Mouse (Mus musculus): ENCODE results near the gene Dis3l2. TPM values are rescaled to one million over a fixed set of nuclear protein-coding genes. Genes with fewer than 3 reads are reported as not detected.
A peak's percentile ranks its signal among the peaks of the same experiment; 100 is the strongest.

Gene Dis3l2
- polyA plus RNA-seq, 1 experiment = 19.8 TPM

- no peak overlapping the region for H3K27ac ChIP-seq (ENCODE audit: control insufficient read depth, insufficient read depth, low read length)
- no peaks in the 10 kb centered on the region for H3K27me3 ChIP-seq (ENCODE audit: control insufficient read depth, insufficient read depth, low read length)
- 84% methylated on average over 17 of the region's 17 CpGs for WGBS
- TF ChIP-seq CTCF (IDR thresholded peaks at IDR 0.05; ENCODE audit: borderline replicate concordance, control insufficient read depth, extremely low read depth, insufficient read depth, low read length, poor library complexity) = no peak
- TF ChIP-seq POLR2A (IDR thresholded peaks at IDR 0.05; ENCODE audit: control insufficient read depth, extremely low read depth, insufficient read depth, low read length, poor library complexity) = no peak
- no peaks in the 10 kb centered on the region for H3K4me1 ChIP-seq (replicated peaks; ENCODE audit: control insufficient read depth, insufficient read depth, low read length)
- H3K4me3 ChIP-seq (ENCODE audit: control insufficient read depth, insufficient read depth, low read length) = no peak overlapping the region
- no peak for DNase-seq
- H3K36me3 ChIP-seq (ENCODE audit: control insufficient read depth, insufficient read depth, low read length) = no peaks in the 10 kb centered on the region
Observed at GRCm38 (mm10) chr1:87086964-87087363, 383.4 kb downstream of the Dis3l2 start.

- Histone ChIP-seq H3K4me1 (replicated peaks; ENCODE audit: control insufficient read depth, insufficient read depth, low read length) (no peaks in the 10 kb centered on the region), H3K27ac (ENCODE audit: control insufficient read depth, insufficient read depth, low read length) (no peak overlapping the region), H3K4me3 (ENCODE audit: control insufficient read depth, insufficient read depth, low read length) (no peak overlapping the region), H3K36me3 (ENCODE audit: control insufficient read depth, insufficient read depth, low read length) (no peaks in the 10 kb centered on the region), H3K27me3 (ENCODE audit: control insufficient read depth, insufficient read depth, low read length) (no peaks in the 10 kb centered on the region)
- WGBS = 95% methylated on average over 11 of the region's 11 CpGs
- no peak for DNase-seq
- TF ChIP-seq CTCF (IDR thresholded peaks at IDR 0.05; ENCODE audit: borderline replicate concordance, control insufficient read depth, extremely low read depth, insufficient read depth, low read length, poor library complexity) (no peak), POLR2A (IDR thresholded peaks at IDR 0.05; ENCODE audit: control insufficient read depth, extremely low read depth, insufficient read depth, low read length, poor library complexity) (no peak)
Observed at GRCm38 (mm10) chr1:87089251-87089650, 385.6 kb downstream of the Dis3l2 start.

GRCm38 (mm10) chr1:87089828-87090227 is 386.2 kb downstream of the Dis3l2 start, which contains the start of gene Alppl2:
Gene Alppl2 (minus strand): TSS chr1:87089928.
- H3K4me3 ChIP-seq (ENCODE audit: control insufficient read depth, insufficient read depth, low read length) = no peak within 1 kb of the TSS
- DNase-seq = no peak
- WGBS = 81% methylated on average over 4 of the region's 4 CpGs
- H3K4me1 ChIP-seq (replicated peaks; ENCODE audit: control insufficient read depth, insufficient read depth, low read length) = no peaks in the 10 kb centered on the region
- no peaks in the 10 kb centered on the region for H3K36me3 ChIP-seq (ENCODE audit: control insufficient read depth, insufficient read depth, low read length)
- no peak within 1 kb of the TSS for H3K27ac ChIP-seq (ENCODE audit: control insufficient read depth, insufficient read depth, low read length)
- TF ChIP-seq CTCF (IDR thresholded peaks at IDR 0.05; ENCODE audit: borderline replicate concordance, control insufficient read depth, extremely low read depth, insufficient read depth, low read length, poor library complexity) (no peak), POLR2A (IDR thresholded peaks at IDR 0.05; ENCODE audit: control insufficient read depth, extremely low read depth, insufficient read depth, low read length, poor library complexity) (no peak)
- no peaks in the 10 kb centered on the region for H3K27me3 ChIP-seq (ENCODE audit: control insufficient read depth, insufficient read depth, low read length)

GRCm38 (mm10) chr1:87095642-87096041 is 392.0 kb downstream of the Dis3l2 start:
- TF ChIP-seq POLR2A (IDR thresholded peaks at IDR 0.05; ENCODE audit: control insufficient read depth, extremely low read depth, insufficient read depth, low read length, poor library complexity) = no peak
- TF ChIP-seq CTCF (IDR thresholded peaks at IDR 0.05; ENCODE audit: borderline replicate concordance, control insufficient read depth, extremely low read depth, insufficient read depth, low read length, poor library complexity) = no peak
- H3K36me3 ChIP-seq (ENCODE audit: control insufficient read depth, insufficient read depth, low read length) = no peaks in the 10 kb centered on the region
- no peak overlapping the region for H3K4me3 ChIP-seq (ENCODE audit: control insufficient read depth, insufficient read depth, low read length)
- H3K27me3 ChIP-seq (ENCODE audit: control insufficient read depth, insufficient read depth, low read length) = no peaks in the 10 kb centered on the region
- peaks cover 2% of the 10 kb centered on the region; the same call in 1 of the 2 replicates for H3K4me1 ChIP-seq (replicated peaks; ENCODE audit: control insufficient read depth, insufficient read depth, low read length)
- no peak for DNase-seq
- no peak overlapping the region for H3K27ac ChIP-seq (ENCODE audit: control insufficient read depth, insufficient read depth, low read length)
- 82% methylated on average over 8 of the region's 8 CpGs for WGBS

GRCm38 (mm10) chr1:87098358-87098975 is 394.9 kb downstream of the Dis3l2 start:
- Histone ChIP-seq H3K36me3 (ENCODE audit: control insufficient read depth, insufficient read depth, low read length) (no peaks in the 10 kb centered on the region), H3K27ac (ENCODE audit: control insufficient read depth, insufficient read depth, low read length) (no peak overlapping the region), H3K4me1 (replicated peaks; ENCODE audit: control insufficient read depth, insufficient read depth, low read length) (peaks cover 2% of the 10 kb centered on the region; the same call in 1 of the 2 replicates), H3K4me3 (ENCODE audit: control insufficient read depth, insufficient read depth, low read length) (no peak overlapping the region), H3K27me3 (ENCODE audit: control insufficient read depth, insufficient read depth, low read length) (no peaks in the 10 kb centered on the region)
- WGBS = 21% methylated on average over 30 of the region's 30 CpGs
- peak; percentile 45 for DNase-seq
- TF ChIP-seq POLR2A (IDR thresholded peaks at IDR 0.05; ENCODE audit: control insufficient read depth, extremely low read depth, insufficient read depth, low read length, poor library complexity) (no peak), CTCF (IDR thresholded peaks at IDR 0.05; ENCODE audit: borderline replicate concordance, control insufficient read depth, extremely low read depth, insufficient read depth, low read length, poor library complexity) (peak; percentile 87)

Other genes with a start within 250 kb of the Dis3l2 start
- 2,341 and 3,054 TPM in 2 replicates for gene Ptma, start 177.1 kb upstream of the Dis3l2 start, polyA plus RNA-seq (2012; rRNA removed)
- gene Pde6d, start 121.2 kb upstream of the Dis3l2 start, polyA plus RNA-seq (2012; rRNA removed) = 19.9 and 23.4 TPM in 2 replicates
- gene Cops7b, start 120.9 kb upstream of the Dis3l2 start, polyA plus RNA-seq (2012; rRNA removed) = 61.2 and 67.6 TPM in 2 replicates
- gene Nppc, start 33.2 kb upstream of the Dis3l2 start, polyA plus RNA-seq (2012; rRNA removed) = 0.89 and 1.2 TPM in 2 replicates

Measured in thymus, adult 2 months (tissue).